Mouse (Mus musculus) left cerebral cortex, adult 9 months (tissue): ENCODE measurements at regions not wholly inside any gene's neighbourhood (a gene's known extent, or its start where the extent isn't known, plus 50 kb on each side); places are given as distances from the start of the nearest gene placed in this dataset.

Source experiments
- DNase-seq, 2 experiments: peaks; one replicate each; pipeline ENCODE4 v3.0.0; 2022; ENCODE audit warnings: low spot score in 2 of 2

DNA sequence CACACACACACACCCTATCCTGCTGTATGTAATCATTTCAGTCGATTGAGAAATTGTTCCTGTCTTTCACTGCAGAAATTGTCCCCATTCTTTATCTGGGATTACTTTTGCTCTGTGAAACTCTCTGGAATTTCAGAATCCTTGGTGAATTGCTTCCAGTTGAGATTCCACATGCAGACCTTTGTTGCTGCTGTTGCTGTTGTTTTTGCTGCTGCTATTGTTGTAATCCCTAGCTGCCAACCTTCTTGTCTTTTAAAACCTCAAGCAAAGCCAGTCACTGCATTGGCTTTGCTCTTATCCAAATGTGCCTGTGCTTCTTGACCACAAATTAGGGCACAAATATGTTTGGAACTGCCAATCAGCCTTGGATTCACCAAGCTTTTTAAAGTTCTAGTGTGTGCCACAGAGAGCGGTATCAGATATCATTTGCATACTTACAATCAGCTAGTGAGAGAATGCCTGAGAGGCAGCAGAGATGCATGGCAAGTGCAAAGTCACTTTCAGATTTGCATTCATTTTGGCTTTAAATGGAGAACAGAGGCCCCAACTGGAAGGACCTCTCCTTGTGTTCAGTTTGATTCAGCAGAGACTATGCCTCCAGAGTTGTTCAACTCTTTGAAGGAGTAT, 1187.0 kb upstream of the Map3k7 start:
- DNase-seq = no peak

DNA sequence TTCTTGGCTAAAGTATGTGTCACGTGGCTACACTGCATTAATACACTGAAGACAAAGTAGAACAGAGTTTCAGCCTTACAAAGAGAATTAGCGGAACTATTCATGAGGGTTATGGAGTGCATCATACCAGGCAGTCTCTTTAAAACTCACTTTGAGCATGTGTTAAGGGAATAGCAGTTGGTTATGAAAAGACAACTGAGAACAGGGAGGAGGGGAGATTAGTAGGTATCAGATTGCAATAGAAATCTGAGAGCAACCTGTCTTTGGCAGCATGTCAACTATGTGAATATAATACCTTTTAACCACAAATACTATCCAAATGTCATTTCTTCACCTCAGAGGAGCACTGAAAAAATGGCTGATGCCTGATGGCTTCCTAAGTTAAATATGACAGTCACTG, 1182.2 kb upstream of the Map3k7 start:
- no peak for DNase-seq

DNA sequence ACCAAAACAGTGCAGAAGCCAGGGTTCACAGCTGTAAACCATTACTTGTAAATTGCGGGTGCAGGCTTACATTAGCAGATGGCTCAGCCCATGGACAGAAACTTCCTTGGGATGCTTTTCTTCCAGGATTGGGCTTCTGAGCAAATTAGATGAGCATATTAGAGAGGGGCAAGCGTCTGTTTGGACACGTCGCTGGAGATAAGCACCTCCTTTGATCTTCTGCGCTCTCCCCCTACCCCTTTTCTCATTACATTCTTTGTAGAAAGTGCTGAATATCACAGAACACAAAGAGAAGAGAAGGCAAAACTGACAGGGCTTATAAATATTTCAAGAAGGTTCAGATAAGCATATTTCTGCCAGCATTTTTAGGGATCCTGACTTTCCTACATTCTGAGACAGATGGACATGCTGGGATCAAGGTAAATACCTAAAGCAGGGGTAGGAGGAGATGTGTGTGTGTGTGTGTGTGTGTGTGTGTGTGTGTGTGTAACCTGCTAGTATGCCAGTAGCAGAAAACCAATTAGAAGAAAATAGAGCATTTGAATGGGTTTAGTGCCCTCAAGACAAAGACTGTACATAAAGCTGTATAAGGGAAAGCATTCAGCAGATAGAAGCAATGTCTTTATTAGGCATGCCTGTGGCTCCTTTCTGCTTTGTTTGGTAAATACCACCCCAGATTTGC, 1173.8 kb upstream of the Map3k7 start:
- DNase-seq = no peak

DNA sequence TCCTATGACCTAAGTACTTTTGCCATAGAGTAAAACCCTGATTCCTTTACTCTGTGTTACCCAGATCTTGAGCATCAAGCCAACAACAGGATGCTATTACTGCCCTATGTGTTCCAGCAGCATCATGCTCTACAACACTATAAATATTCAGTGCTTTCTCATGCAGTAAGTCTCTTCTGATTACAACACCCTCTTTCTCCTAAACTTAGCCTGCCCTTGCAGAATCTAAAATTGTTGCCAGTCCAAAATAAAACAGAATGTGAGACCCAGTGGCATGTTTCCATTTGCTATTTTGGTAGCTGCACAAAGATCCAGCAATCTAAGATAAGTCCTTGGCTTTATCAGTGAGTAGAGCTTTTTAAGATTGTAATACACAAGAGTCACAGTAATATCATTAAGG, 1154.1 kb upstream of the Map3k7 start:
- DNase-seq = peak; percentile 28 to 32

DNA sequence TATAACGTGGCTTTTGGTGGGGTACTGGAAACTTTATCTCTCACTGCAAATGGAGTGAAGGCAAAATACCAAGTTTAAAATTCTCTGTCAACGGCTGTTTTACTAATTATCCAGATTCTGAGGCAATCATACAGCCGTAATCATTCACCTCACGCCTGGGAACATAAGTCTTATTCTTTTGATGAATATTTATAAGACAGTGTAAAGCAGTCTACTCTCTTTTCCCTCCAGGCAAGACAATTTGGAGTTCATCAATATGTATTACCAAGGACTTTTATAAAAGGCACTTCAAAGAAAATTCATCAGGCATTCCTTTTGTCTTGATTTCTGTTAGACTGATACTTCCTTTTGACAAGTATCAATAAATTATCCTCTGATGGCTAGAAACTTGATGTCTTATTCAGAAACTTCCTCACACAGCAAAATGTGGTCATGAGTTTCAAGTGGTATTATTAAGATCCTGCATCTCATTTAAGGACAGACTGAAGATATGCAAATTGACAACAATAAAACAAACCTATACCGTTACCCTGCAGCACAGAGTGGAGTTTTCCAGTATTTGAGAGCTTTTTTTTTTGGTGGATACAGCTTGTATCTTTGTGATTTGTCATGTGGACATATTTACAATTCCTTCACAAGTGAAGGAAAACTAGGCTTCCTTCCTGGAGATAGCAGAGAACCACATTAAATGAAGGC, 1108.4 kb upstream of the Map3k7 start:
- no peak for DNase-seq

DNA sequence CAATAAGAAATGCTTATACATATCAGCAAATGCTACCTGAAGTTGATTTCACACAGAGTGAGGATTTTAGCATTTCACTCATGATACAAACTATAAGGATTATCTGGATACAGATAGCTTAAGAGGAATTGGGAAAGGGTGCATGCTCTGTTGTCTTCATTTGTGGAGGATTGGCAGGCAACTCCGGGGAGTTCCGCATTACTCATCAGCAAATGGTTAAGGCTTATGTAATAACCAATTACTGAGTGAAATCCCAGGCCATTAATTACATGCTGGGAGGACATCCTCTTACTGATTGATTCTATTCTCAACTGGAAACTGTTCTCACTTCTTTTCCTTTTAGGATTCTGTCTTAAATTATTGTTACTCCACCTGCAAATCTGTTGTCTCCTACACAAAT, 1058.9 kb upstream of the Map3k7 start:
- DNase-seq = no peak

DNA sequence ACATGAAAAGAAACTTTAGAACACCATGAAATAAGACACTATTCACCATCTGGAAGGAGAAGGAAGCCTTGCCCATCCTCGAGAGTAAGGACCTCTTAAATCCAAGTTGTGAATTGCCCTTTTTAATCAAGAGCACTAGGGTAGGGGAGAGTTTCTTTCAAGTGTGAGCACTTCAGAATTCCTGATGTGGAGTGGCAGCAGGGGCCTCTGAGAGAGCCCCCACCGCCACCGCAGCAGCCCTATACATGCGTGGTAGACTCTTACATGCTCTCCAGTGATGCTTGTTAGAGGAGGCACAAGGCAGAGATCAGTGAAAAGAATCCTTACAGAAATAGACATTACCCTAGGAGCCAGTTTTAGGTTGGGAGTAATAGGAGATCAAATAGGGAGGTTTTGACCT, 1041.0 kb upstream of the Map3k7 start:
- DNase-seq = no peak

DNA sequence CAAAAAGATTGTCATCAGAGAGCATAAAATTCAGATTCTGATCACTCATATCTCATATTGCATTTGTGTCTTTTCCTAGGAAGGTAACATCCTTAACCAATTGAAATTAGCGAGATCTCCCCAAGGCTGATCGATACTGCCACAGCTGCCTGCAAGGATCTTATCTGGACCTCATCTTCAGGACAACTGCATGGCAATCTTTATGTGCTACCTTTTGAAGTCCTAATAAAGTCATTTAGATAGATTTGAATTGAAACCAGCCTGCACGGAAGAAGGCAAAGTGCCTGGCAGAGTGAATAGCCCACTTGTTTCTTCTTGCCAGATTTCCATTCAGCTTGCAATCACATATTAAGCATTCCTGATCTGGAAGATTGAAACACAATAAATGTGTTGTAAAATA, 1031.5 kb upstream of the Map3k7 start:
- no peak for DNase-seq

DNA sequence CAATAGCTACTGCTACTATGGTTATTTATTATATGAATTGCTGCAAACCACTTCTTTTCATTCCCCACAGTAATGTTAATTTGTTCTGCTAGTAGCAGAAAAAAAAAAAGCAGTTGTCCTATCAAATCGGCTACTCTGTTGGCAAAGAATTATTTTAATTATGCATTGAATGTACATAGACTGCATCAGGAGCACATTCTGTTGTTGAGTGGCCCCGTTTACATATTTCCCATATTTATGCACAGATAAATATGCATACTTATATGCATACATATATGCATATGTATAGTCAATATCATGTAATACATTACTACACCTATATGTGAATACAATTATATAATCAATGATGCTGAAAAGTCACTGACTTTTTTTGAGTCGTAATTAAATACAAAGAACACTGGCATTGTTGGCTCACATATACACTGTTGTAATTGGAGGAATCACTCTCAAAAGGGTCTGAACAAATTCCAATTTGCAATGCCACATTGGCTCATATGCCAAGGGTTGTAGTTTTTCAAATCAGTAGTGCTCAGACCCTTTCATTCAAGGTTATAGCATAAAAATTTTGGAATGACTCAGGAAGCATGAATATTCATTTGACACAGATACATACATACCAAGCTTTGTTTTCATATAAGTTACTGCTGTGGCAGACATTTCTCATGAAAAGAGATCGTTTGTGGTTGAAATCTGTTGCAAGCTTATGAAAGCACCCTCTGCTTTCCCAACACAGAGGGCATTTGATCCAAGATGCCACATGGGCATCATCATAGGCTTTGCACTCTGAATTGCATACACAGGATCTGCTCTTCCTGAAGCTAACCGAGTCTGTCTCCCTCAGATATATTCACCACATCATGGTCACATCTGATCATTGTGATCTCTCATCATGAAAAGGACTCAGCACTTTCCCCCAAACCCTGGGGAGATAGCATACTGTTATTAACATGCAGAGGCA, 1030.6 kb upstream of the Map3k7 start:
- no peak for DNase-seq

DNA sequence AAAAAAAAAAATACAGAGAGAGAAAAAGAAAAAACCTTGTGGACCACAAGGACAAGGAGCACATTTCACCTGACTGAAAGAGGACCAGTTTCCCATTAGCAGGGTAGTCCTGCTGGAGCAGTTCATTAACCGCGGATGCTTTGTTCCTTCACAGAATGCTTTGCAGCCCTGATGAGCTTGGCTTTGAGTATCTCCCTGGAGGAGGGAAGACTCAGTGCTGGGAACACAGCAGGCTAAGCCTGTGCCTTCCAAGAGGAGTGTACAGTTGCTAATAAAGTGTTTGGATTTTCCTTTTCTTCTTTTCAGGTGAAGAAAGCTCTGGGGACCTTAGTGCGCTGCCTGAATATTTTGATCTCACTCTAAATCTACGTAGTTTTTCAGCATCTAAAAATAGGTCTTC, 980.3 kb upstream of the Map3k7 start:
- no peak for DNase-seq

DNA sequence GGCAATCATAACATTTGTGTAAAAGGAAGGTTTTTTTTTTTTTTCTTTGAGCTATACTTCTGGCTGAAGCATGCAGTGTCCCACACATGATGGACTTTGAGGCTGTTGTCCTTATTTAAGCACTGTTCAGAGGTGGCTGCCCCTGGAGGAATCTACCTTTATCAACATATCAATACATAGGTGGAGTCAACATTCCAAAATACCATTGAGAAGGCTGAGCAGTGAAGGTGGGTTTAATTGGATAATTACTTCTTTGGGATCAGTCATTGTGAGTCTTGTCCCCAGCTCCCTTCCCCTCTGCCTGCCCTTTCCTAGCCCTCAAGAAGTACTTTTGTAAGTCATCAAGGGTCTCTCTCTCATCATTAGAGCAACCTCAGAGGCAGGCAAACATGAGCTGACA, 951.9 kb upstream of the Map3k7 start:
- no peak for DNase-seq

DNA sequence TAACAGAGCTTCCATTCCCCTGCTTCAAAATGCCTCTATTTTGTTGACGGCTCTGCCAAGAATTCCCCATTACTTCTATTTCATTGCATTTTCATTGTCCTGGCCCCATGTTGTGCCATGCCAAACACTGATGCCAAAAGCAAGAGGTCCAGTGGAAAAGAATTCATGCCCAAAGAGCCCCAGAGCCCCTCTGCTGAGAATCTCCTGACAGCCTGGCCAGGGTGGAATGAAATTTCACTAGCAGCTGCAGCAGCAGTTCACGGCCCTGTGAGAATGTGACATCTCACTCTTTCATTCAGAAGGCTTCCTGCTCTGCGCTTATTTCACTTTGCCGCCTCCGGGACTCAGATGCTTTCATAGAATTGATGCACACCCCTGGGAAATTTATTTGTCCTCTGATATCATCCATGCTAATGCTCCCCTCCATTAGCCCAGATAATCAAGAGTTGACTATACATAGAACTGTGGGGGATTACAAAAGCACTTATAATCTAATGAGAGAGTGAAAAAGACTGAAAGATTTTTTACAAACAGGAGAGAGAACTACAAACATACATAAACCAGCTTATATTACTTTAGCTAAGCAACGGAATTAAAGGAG, 911.7 kb upstream of the Map3k7 start:
- no peak for DNase-seq

DNA sequence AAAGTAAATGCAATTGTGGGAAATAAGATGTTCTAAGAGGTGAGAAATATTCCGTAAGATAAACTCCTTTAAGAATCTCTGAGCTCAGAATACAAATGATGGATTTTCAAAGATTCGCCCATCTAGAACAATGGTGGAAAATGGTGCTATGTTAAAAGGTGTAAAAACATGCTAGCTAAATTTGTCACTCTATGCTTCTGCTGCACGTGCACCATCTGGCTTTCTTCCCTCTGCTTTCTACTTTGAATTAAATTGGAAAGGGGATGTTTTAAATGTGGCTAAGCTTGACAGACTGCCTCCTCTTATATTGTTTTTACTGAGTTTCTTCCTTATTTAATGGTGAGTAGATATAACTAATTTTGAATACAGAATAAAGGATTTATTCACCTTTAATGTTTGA, 887.7 kb upstream of the Map3k7 start:
- peak in 1 of 2 experiments; percentile 4 for DNase-seq

DNA sequence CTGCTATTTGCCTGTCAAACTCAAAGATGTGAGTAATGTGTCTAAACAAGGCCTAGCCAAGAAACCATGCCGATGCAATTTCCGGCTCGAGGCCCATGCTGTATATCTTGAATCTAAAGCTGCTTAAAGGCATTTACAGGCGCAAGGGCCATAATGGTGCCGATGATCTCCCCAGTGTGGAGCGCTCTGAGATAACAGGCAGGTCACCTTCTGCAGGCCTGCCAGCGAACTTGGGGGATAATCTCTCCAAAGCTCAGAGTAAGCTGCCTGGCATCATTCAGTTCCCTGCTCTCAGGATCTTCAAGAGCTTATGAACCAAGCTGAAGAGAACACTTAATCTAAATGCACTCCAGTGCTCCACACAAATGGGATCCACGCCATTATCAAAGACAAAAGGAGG, 842.3 kb upstream of the Map3k7 start:
- DNase-seq = no peak

DNA sequence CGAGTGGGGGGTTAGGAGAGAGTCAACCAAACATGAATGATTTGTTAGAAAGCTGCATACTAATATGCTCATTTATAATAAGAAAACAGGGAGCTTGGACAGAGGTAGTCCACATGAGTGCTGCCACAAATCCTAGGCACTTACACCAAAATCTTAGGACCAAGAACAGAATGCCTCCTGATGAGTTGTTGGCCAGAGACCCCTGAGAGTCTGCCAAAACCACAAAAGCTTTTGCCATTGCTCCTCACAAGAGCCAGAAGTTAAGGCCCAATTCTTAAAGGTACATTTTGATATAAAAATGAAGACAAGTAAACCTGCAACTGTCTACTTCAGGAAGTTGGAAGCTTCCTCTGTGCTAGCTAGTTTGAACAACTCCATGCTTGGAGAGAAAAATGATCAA, 820.7 kb upstream of the Map3k7 start:
- no peak for DNase-seq

DNA sequence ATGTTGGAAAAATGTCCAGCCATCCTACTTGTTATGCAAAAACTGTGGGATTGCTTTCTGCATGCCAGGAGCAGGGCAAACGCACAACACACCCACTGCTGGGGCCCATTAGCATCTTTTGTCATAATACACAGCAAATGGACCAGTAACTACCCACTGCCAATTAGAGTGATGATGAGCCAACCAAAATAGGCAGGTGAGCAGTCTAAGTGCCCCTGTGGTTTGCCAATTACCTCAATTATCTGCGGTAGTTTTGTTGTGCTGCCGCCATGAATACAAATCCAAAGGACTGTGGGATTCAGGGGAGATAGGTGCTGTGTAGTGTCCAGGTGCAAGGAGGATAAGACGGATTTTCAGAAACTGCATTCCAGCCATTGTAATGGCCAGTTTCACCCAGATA, 796.5 kb upstream of the Map3k7 start:
- no peak for DNase-seq

DNA sequence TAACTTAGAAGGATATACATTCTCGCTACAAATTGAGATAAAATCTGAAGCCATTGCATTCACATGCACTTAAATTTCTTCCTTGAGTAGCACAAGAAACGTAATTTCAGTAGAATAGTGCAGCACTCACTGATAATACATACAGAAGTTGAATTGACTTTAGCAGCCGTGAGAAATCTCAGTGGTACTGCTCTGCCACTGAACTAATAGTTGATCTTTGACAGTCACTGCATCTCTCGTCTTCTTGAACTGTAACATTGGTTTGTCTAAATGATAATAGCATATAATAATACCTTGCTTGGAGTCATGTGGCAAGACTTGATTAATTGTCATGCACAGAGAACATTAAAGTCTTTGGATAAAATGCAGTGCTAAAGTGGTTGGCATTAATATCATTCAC, 795.5 kb upstream of the Map3k7 start:
- DNase-seq = no peak

DNA sequence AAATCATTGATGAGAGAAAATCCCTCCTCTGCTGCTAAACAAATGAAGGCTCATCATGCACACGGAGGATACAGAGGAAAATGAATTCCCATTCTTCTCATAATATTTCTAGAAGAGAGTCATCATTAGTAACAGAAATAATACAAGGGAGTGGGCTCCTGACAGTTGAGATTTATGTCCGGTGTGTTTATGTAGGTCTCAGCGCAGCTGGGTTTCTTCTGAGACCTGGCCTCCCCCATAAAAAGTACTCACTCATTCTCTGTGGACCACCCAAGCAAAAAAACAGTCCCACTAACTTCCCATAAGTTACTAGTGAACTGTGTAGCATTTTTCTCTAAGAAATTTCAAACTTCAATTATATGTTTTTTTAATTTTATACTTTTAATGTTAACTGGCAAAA, 792.7 kb upstream of the Map3k7 start:
- no peak for DNase-seq

DNA sequence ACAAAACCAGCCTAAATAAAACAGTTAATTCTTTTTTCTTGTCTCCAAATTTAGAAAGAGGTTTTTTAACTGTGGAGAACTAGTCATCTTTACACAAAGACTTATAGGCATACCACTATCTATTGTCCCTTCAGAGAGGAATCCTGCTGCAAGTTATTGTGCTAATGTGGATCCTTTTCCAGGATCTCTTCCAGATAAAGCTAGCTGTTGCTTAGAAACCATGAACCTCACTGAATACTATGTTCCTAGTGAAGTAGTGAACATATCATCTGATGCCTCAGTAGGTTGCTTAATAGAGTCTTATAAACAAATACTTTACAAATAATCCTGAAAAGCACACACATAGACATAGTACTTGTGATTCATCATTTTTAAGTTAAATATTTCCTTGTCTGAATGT, 766.0 kb upstream of the Map3k7 start:
- DNase-seq = no peak

DNA sequence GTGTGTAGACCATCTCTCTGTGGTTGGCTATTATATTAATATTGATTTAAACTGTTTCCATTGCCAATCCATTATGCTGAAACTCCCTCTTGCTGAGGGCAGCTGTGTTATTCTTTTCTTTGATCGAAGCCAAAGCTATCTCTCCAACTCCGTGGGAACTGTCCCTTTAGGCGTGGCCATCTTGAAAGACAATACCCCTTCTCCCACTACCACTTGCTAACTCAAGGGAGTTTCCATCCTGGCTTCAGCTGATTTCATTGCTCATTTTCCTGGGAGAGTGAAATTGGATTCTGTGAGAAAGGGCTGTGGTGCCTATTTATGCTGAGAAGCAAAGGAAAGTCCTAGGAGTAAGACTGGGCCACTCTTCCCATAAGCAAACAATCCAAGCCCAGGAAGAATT, 760.6 kb upstream of the Map3k7 start:
- no peak for DNase-seq

DNA sequence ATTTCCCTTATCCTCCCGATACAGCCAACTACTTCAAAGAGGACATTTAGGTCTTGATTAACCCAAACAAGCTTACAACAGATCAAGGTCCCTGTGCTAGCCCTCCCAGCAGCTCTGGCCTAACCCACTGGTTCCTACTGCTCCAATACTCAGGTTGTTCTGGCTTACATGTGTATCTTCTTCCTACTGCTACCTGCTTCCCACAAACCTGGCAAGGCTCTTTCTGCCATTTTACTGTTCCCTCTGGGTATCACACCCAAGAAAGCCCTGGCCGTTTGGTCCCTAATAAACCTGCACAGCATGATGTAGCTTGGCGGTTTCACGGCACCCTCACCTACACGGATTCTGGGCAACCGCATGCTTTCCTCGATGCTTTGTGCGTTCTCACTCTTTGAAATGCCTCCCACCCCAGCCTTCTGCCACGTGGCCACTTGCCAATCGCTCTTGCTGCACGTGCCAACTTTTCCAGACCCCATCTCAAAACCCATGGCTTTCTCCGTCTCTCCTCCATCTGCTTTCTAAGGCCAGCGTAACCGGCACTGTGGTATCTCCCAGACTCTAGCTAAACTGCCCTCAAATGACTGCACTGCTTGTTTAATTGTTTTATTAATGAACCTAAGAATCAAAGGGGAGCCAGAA, 758.4 kb upstream of the Map3k7 start:
- DNase-seq = no peak
